Mouse (Mus musculus): ENCODE measurements around the gene Fsd2. TPM values are rescaled to one million over a fixed set of nuclear protein-coding genes. Genes with fewer than 3 reads are reported as not detected.

Fsd2 gene
- under 1 TPM in 1 of 2 experiments, not detected in 1; 0.24 TPM for total RNA-seq (2021)
- long read RNA-seq, experiment 1, result 0 reads
- long read RNA-seq, experiment 2, partial matches to known transcripts, result 1 of 1 reads
- long read RNA-seq, experiment 2, other reads (novel, unspliced or antisense), result 0 of 1 reads

- DNase-seq (ENCODE audit: low spot score in 2 of 2), result no peak
- intact Hi-C loops (cut with DNase I), result no loop called here
These were observed at the start of gene Fsd2 for GRCm38 (mm10) chr7:81566892-81567291. Fsd2 (minus strand) TSS chr7:81566944.

DNA sequence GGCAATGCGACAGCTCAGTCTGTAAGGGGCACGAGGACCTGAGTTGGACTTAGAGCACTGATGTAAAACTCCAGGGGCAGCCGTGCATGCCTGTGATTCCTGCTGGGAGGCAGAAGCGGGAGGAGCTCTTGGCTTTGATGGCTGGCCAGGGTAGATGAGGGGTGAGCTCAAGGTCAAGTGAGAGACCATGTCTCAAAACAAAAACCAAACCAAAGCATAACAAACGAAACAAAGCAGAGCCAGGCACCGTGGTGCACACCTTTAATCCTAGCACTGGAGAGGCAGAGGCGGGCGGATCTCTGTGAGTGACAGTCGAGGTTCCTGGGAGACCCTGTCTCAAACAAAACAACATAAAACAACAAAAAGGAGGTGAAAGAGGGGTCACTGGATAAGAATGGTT, 48.3 kb upstream of the Fsd2 start:
- DNase-seq (ENCODE audit: low spot score in 2 of 2), result no peak
- intact Hi-C loops (cut with DNase I), result no loop called here

DNA sequence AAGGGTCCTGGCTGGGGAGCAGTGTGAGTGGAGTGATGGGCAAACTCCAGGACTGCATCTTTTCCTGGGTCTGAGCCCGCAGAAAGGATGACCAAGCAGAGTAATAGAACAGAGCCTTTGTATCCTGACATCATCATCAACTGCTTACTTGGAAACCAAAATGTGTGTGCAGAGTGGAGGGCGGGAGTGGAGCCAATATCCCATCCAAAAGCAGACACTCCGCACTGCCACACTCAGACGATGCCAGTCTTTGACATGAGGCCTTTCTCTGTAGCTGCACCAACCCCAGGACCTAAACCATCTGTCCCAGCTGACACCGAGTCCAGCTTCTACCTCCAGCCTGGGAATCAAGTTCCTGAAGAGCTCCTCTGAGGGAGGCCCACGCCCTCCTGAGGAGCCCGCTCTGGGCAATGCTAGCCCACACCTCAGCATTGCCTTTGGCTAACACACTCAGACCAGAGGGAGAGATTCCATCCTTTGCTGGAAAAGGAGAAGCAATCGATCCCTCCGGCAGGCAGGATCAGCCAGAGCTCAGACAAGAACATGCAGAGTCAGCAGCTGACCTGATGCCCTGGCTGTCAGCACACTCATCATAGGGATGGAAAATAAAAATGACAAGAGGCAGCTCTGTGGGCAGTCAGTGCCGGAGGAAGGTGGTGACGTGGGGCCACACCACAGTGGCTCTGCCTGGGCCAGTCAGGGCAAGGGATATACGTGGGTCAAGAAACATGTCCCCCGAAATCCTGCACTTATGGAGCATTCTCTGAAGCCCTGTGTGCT, 46.3 kb upstream of the Fsd2 start:
- no peak for DNase-seq (ENCODE audit: low spot score in 2 of 2)
- intact Hi-C loops (cut with DNase I), result no loop called here

- intact Hi-C loops (cut with DNase I), result no loop called here
- DNase-seq (ENCODE audit: low spot score in 2 of 2), result no peak
These were observed 43.4 kb upstream of the Fsd2 start for GRCm38 (mm10) chr7:81610125-81610524.

GRCm38 (mm10) chr7:81606452-81606851, 39.7 kb upstream of the Fsd2 start:
- intact Hi-C loops (cut with DNase I), result loop anchor here (5.0 kb wide), 1 partner anchor 171 kb away; no protein-coding TSS in a partner anchor
- DNase-seq (ENCODE audit: low spot score in 2 of 2), result no peak

DNA sequence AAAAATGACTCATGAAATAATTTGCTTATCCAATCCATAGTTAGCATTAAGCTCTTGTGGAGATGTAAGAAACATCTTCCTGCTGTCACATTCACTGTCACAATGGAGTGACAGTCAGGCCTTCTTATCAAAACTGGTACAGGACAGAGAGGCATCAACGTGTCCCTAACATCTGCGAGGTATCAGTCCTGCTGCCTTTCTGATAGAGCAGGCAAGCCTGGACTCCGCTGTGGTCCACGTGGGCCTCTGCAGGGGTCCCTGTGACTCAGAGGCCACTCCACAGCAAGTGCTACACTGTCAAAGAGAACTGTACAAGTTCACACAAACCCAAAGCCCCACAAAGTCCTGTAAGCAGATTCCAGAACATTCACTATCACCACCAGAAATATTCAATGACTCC, 38.7 kb upstream of the Fsd2 start:
- intact Hi-C loops (cut with DNase I), result loop anchor here (5.0 kb wide), 1 partner anchor 172 kb away; no protein-coding TSS in a partner anchor
- DNase-seq (ENCODE audit: low spot score in 2 of 2), result no peak

GRCm38 (mm10) chr7:81604991-81605390, 38.2 kb upstream of the Fsd2 start:
- no peak for DNase-seq (ENCODE audit: low spot score in 2 of 2)
- intact Hi-C loops (cut with DNase I), result loop anchor here (5.0 kb wide), 1 partner anchor 172 kb away; no protein-coding TSS in a partner anchor

- intact Hi-C loops (cut with DNase I), result no loop called here
These were observed 32.9 kb upstream of the Fsd2 start for GRCm38 (mm10) chr7:81599379-81600280.

GRCm38 (mm10) chr7:81597660-81598059, 30.9 kb upstream of the Fsd2 start:
- intact Hi-C loops (cut with DNase I), result no loop called here
- no peak for DNase-seq (ENCODE audit: low spot score in 2 of 2)

More at GRCm38 (mm10) chr7:81599379-81600280, 32.9 kb upstream of the Fsd2 start:
- peak; percentile 38 to 60 for DNase-seq (ENCODE audit: low spot score in 2 of 2)

DNA sequence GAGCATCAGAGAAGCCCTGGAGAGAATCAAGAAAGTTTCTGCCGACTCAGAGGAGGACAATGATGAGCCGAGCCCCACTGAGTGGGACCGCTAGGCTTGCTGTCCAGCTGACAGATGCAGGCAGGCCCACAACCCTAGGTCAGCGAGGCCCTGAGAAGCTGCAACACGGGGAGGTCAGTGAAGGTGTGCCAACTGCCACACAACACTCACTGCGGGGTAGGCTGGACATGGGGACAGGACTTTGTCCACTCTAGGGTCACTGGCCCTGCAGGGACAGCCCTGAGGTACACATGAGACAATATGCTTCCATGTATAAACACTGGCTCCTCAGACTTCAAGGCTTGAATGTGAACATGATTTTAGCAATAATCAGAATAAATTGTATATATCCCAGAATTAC, 29.3 kb upstream of the Fsd2 start:
- intact Hi-C loops (cut with DNase I), result no loop called here
- no peak for DNase-seq (ENCODE audit: low spot score in 2 of 2)

- DNase-seq (ENCODE audit: low spot score in 2 of 2), result no peak
- intact Hi-C loops (cut with DNase I), result no loop called here
These were observed 28.3 kb upstream of the Fsd2 start for GRCm38 (mm10) chr7:81595056-81595455.

GRCm38 (mm10) chr7:81593387-81593786, 26.6 kb upstream of the Fsd2 start:
- DNase-seq (ENCODE audit: low spot score in 2 of 2), result no peak
- intact Hi-C loops (cut with DNase I), result no loop called here

DNA sequence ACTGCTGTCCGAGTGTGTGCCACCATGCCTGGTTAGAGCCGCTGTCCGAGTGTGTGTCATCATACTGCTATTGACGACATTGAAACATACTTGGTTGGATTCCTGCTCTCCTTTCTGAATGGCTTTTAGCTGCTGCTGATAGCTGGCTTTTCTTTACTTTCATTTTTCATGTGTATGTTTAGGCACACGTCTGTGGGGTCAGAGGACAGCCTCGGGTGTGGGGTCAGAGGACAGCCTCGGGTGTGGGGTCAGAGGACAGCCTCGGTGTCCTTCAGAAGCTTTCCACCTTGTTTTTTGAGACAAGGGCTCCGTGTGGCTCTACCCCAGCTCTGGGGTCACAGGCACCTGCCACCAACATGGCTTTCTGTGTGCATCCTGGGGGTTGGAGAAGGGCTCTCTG, 25.9 kb upstream of the Fsd2 start:
- intact Hi-C loops (cut with DNase I), result no loop called here
- no peak for DNase-seq (ENCODE audit: low spot score in 2 of 2)

GRCm38 (mm10) chr7:81587238-81587637, 20.5 kb upstream of the Fsd2 start:
- intact Hi-C loops (cut with DNase I), result no loop called here
- no peak for DNase-seq (ENCODE audit: low spot score in 2 of 2)

GRCm38 (mm10) chr7:81585326-81585725, 18.6 kb upstream of the Fsd2 start:
- intact Hi-C loops (cut with DNase I), result no loop called here
- DNase-seq (ENCODE audit: low spot score in 2 of 2), result no peak

DNA sequence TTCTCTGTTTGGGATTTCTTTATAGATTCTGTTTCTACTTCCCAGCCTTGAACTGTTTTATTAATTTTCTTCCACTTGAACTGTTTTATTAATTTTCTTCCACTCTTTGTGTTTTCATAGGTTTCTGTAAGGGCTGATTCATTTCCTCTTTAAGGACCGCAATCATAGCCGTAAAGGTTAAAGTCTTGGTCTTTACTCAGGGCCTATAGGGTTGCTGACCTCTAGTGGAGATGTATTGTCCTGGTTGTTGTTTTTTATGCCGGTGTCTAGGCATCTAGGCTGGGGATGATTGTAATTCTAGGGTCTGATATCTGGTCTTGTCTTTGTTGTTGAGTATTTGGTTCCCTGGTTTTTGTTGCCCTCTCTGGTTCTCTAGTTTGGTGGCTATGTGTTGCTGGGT, 16.8 kb upstream of the Fsd2 start:
- intact Hi-C loops (cut with DNase I), result no loop called here
- no peak for DNase-seq (ENCODE audit: low spot score in 2 of 2)

GRCm38 (mm10) chr7:81579312-81579711, 12.6 kb upstream of the Fsd2 start:
- intact Hi-C loops (cut with DNase I), result loop anchor here (10.0 kb wide), 1 partner anchor 125 kb away; the partner anchor contains the start of gene Cpeb1
- no peak for DNase-seq (ENCODE audit: low spot score in 2 of 2)

GRCm38 (mm10) chr7:81578413-81578812, 11.7 kb upstream of the Fsd2 start:
- no peak for DNase-seq (ENCODE audit: low spot score in 2 of 2)
- intact Hi-C loops (cut with DNase I), result loop anchor here (10.0 kb wide), 1 partner anchor 124 kb away; the partner anchor contains the start of gene Cpeb1

DNA sequence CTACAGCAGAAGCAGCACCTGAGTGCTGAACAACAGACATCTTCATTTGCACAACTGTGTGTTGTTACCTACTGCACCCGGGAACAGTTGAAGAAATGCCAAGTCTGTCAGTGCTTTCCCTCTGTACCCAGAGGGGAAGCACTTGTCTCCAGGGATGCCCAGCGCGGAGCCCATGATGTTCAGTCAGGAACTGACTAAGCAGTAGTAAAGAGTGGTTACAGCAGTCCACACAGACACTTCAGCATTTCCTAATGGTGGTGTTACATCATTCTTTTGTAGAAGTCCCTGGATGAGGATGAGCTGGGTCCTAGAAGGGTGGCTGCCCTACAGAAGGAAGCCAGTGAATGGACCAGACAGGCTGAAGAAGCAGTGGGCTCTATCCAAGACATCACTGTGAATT, 11.1 kb upstream of the Fsd2 start:
- intact Hi-C loops (cut with DNase I), result loop anchor here (10.0 kb wide), 1 partner anchor 123 kb away; the partner anchor contains the start of gene Cpeb1
- DNase-seq (ENCODE audit: low spot score in 2 of 2), result no peak

- intact Hi-C loops (cut with DNase I), result loop anchor here (10.0 kb wide), 1 partner anchor 121 kb away; the partner anchor contains the start of gene Cpeb1
- no peak for DNase-seq (ENCODE audit: low spot score in 2 of 2)
These were observed 8.9 kb upstream of the Fsd2 start for GRCm38 (mm10) chr7:81575606-81576005.
